Mouse (Mus musculus) right cerebral cortex, postnatal 10 days (tissue): ENCODE measurements around the gene Smpd4.
"Not testable (repeated sequence)": the region's sequence is repeated elsewhere in the genome, so short reads cannot be mapped to it uniquely, and the experiment has no call there.

Experiments
- DNase-seq, 2 experiments: peaks; one replicate each; pipeline ENCODE4 v3.0.0; 2021; ENCODE audit warnings: low spot score in 2 of 2

Smpd4 gene

GRCm38 (mm10) chr16:17619198-17620105 is at the start of gene Smpd4:
Smpd4 (plus strand) TSS chr16:17619354.
- DNase-seq, result peak; percentile 91 to 93

DNA sequence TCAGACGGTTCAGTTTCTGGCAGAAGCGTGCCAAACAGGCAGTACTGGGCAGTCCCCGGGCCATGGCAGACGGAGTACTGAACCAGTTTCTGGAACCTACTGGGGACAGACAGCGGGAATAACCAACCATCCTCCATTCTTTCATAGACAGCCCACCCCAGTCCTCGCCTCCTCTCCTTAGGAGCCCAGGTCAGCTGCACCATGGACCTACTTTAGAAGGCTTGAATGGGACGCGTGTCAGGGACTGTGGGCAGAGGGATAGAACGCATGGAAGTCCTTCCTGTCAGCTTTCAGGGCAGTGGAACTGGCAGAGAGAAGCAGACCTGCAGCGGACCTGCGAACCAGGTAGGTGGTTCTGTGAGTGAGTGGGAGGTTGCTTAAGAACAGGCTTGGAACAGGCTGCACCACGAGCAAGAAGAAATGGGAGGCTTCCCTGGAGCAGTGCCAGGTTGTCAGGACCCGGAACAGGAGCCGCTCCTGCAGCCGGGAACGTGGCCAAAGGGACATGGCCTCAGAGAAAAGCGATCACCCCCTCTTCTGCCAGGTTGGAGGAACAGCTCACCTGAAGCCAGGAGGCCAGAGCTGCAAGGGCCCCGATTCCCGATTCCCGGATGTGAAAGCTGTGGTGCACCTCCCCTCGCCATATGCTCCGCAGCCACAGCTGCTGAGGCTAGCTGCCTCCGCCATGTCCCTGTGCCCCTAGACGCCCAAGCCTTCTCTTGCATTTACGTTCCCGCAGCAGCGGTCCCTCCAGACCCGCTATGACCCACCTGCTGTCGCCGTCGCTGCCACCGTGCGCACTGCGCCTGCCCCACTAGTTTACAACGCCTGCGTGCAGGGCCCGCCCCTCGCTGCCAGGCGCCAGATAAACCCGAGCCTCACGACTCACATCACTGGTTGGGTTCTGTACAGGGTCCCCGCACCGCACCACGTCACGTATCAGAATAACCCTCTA is 43.0 kb upstream of the Smpd4 start:
- DNase-seq, result peak; percentile 87 to 90

GRCm38 (mm10) chr16:17576825-17577215 is 42.3 kb upstream of the Smpd4 start:
- DNase-seq, result no peak

GRCm38 (mm10) chr16:17583064-17583463 is 36.1 kb upstream of the Smpd4 start, which contains the start of gene Slc7a4:
Slc7a4 (minus strand) TSS chr16:17583214.
- no peak for DNase-seq

- no peak for DNase-seq
Measured at GRCm38 (mm10) chr16:17584555-17584954, 34.6 kb upstream of the Smpd4 start.

DNA sequence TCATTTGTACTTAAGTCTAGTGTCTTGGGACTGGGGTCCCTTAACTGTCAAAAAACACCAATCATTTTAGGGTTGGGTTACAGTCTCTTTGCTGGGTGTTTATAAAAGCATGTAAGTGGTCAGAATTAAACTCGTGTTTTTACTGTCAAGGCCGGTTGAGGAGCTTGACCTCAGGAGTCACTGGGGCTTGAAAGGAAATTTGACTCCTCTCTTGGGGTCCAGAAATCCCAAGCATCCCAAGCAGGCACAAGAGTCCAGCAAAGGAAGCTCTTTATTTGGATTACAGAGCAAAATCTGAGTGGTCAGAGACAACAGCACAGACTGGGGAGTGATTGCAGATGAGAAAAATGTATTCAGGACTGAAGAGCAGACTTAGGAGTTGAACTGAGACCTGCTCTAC is 28.4 kb upstream of the Smpd4 start:
- no peak for DNase-seq

DNA sequence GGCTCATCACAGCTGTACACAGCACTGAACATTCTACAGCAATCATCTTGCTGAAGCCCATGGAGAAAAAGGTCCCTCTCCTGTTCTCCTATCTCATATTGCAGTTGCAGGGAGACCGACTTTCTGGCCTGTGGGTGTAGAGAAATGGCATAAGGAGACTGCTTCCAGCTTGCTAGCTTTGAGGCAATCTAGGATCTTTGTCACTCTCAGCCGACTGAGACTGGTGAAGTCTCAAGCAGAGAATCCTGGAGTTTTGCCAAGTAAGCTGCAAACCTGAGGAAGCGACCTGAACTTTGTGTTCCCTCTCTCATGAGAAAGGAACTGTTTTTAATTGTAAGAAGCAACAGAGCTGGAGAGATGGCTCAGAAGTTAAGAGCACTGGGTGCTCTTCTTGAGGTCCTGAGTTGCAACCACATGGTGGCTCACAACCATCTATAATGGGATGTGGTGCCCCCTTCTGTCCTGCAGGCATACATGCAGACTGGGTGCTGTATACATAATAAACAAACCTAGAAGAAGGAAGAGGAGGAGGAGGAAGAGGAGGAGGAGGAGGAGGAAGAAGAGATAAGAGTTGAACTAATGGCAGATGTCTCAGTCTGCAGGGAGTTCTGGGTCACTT is 18.1 kb upstream of the Smpd4 start:
- no peak for DNase-seq

GRCm38 (mm10) chr16:17604941-17605340 is 14.2 kb upstream of the Smpd4 start:
- DNase-seq, result no peak

GRCm38 (mm10) chr16:17605684-17606083 is 13.5 kb upstream of the Smpd4 start:
- DNase-seq, result no peak

DNA sequence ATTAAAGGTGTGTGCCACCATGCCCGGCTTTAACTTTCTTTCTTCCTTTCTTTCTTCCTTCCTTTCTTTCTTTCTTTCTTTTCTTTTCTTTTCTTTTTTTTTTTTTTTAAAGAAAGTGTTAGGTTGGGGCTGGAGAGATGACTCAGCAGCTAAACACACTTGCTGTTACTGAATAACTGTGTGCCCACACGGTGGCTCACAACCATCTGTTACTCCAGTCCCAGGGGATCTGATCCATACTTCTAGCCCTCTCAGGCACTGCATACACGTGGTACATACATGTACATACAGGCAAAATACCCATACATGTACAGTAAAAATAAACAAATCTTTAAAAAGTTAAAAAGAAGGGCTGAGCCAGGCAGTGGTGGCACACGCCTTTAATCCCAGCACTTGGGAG is 7.8 kb upstream of the Smpd4 start:
- no peak for DNase-seq

DNA sequence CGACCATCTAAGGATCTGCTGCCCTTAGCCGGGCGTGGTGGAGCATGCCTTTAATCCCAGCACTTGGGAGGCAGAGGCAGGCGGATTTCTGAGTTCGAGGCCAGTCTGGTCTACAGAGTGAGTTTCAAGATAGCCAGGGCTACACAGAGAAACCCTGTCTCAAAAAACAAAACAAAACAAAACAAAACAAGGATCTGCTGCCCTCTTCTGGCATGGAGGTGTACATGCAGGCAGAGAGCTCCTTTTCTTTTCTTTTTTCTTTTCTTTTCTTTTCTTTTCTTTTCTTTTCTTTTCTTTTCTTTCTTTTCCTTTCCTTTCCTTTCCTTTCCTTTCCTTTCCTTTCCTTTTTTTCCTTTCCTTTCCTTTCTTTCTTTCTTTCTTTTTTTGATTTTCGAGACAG is 4.4 kb upstream of the Smpd4 start:
- DNase-seq, result not testable (repeated sequence)

- DNase-seq, result no peak
Measured at GRCm38 (mm10) chr16:17616212-17616611, 2.9 kb upstream of the Smpd4 start.

DNA sequence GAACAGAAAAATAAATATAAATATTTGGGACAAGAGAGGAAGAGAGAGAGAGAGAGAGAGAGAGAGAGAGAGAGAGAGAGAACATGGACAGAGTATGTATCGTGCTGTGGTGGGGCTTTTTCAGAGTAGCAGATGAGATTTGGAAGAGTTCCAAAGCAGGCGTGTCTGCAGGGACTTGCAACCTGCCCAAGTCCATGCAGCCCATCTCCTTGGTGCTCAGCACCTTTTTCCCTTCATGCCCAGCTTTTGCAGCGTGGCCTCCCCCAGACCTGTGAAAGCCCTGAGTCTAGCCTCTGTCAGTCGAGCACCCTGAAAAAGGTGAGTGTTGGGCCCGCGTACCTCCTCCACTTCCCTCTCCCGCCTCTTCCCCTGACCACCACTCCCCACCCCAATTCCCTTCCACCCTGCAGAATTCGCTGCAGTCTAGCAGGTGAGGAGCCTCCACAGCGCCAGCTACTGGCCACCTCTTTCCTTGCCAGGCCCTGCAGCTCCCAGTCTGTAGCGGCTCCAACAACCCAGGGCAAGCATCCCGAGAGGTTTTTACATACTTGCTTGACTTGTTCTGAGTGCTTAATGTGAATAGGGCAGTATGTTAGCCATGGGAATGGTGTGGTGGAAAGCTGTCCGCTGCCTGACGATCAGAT is 1.1 kb upstream of the Smpd4 start:
- peak in 1 of 2 experiments; percentile 61 for DNase-seq

- no peak for DNase-seq
Measured at GRCm38 (mm10) chr16:17621936-17622335, 2.8 kb downstream of the Smpd4 start.

GRCm38 (mm10) chr16:17625488-17626268 is 6.5 kb downstream of the Smpd4 start:
- DNase-seq, result no peak

DNA sequence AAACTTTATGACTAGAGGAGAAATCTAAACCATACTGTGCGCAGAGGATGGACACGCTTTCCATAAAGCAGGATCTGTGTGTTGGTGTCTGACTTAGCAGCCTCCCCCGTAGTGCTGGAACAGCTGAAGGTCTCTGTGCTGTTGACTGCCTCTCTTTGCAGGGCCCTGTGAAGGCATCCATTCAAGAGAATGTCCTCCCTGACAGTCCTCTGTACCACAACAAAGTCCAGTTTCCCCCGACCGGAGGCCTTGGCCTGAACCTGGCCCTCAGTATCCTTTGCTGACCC is 7.1 kb downstream of the Smpd4 start:
- DNase-seq, result no peak

GRCm38 (mm10) chr16:17632580-17632979 is 13.4 kb downstream of the Smpd4 start:
- no peak for DNase-seq

DNA sequence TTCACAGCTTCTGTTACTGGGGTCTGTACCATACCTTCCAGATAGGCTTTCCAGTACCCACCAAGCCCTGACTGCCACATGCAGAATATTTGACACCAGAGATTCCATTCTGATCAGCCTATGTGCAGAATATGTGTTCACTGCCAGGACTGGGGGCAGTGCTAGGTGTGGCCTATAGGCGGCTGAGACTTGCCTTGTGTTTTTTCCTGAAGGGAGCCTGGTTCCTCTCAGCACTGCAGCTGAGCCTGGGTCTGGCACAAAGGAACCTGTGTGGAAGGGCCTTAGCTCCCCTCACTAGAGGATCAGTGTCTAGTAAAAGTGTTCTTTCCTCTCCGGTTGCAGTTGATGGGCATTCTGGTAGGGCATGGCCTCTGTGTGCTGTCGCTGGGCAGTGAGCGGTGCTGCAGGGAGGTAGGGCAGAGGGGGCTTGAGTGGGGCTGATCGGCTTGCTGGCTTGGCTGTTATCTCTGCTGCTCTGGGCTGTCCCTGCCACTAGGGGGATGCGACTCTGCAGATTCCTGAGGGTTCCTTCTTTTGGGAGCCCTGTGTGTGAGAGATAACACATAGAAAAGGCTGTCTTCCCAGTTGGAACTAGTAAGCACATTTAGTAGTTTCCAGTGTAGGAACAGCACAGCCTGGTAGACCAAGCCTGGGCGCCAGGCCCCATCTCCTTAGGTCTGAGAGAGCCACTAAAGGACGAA is 14.5 kb downstream of the Smpd4 start:
- no peak for DNase-seq

DNA sequence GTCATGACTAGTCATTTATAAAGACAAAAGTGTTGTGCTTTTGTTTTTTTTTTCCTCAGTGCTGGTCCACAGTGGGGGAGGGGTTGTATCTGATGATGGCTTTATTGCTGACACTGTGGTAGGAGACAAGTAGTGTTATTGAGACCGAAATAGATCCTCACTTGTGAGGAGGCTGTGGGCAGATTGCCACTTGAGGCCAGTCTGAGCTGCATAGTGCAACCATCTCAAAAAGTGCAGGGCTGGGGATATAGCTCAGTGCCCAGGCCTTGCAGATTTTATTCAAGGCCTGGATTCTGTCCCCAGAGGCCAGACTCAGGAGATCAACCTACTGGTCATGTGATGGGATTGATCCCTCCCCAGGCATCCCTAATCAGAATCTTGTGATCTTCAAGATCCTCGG is 17.8 kb downstream of the Smpd4 start:
- DNase-seq, result no peak

- no peak for DNase-seq
Measured at GRCm38 (mm10) chr16:17637610-17638009, 18.5 kb downstream of the Smpd4 start.
